Mouse (Mus musculus) forebrain, embryonic 16.5 days (tissue): ENCODE data around the gene Ace3. TPM values are rescaled to one million over a fixed set of nuclear protein-coding genes. Genes with fewer than 3 reads are reported as not detected.

Experiments used
- ATAC-seq: fragments of 200-750 bp; cut with Nextera tagmentation; 2 replicates; pipeline ENCODE4 v1.8.0; 2017; ENCODE audit warnings: mild to moderate bottlenecking, moderate library complexity
- H3K27ac ChIP-seq: fragments of 300-500 bp; sonication (generic); 2 replicates; pipeline ENCODE4 v1.5.1; 2014; ENCODE audit warnings: low read length, control low read depth
- H3K27me3 ChIP-seq: fragments of 300-500 bp; sonication (generic); replicated peaks from 2 replicates; pipeline ENCODE4 v1.6.1; 2014; ENCODE audit warnings: low read length; ENCODE audit not compliant: control insufficient read depth, insufficient read depth
- H3K36me3 ChIP-seq: fragments of 300-500 bp; sonication (generic); 2 replicates; pipeline ENCODE4 v1.6.1; 2014; ENCODE audit not compliant: control insufficient read depth, insufficient read depth
- H3K4me1 ChIP-seq: fragments of 300-500 bp; sonication (generic); replicated peaks from 2 replicates; pipeline ENCODE4 v1.6.1; 2014; ENCODE audit warnings: low read length; ENCODE audit not compliant: control insufficient read depth, insufficient read depth
- H3K4me2 ChIP-seq: fragments of 300-500 bp; sonication (generic); 2 replicates; pipeline ENCODE4 v1.6.1; 2014; ENCODE audit warnings: mild to moderate bottlenecking, low read length, control low read depth
- H3K4me3 ChIP-seq: fragments of 300-500 bp; sonication (generic); replicated peaks from 2 replicates; pipeline ENCODE4 v1.5.1; 2014; ENCODE audit warnings: mild to moderate bottlenecking, low read length, control low read depth
- H3K9ac ChIP-seq: fragments of 300-500 bp; sonication (generic); replicated peaks from 2 replicates; pipeline ENCODE4 v1.6.1; 2014; ENCODE audit warnings: low read depth, low read length, control low read depth
- H3K9me3 ChIP-seq: fragments of 300-500 bp; sonication (generic); 2 replicates; pipeline ENCODE4 v1.6.1; 2016; ENCODE audit warnings: low read length; ENCODE audit not compliant: control insufficient read depth
- WGBS: fragments of 180-500 bp; shearing (Covaris S2); extraction: QIAGEN DNeasy Blood & Tissue Kit; methylation state at CpG from one replicate; pipeline ENCODE4 v1.1.7; 2014; 5-methylcytosine and 5-hydroxymethylcytosine counted together
- polyA plus RNA-seq: library from polyadenylated mRNA; unstranded; fragments of >200 nt; fragmentation: Nextera tagmentation; extraction: Ambion mirVana; gene quantifications from 2 replicates; pipeline ENCODE4 v1.2.1, GENCODE M21; 2015

Ace3 gene
- polyA plus RNA-seq, 1 experiment from 2014 or later: not detected

DNA sequence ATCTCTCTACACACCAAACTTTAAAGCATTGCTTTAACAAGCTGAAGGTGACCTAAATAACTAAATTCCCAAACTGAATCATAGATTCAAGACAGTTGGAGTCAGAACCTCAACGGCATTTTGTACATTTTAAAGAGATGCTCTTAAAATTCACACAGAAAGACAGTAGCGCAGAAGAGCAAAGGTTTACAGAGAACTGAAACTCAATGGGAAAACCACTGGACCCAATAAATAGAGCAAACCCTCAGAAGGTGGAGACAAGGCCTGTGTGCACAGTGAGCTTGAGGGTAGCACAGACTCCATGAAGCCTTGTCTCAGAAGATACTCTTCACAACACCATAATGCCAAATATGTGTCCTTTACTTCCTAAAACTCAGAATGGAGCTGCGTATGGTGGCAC is 51.3 kb downstream of the Ace3 start:
- 94% methylated on average over 3 of the region's 3 CpGs for WGBS
- no peak overlapping the region for H3K9ac ChIP-seq

GRCm38 (mm10) chr11:106046584-106046983 is 52.1 kb downstream of the Ace3 start:
- WGBS: 88% methylated on average over 9 of the region's 9 CpGs
- Histone ChIP-seq H3K27me3 (no peaks in the 10 kb centered on the region), H3K4me3 (no peak overlapping the region), H3K36me3 (peaks cover 20% of the 10 kb centered on the region), H3K9ac (no peak overlapping the region), H3K4me2 (no peak overlapping the region), H3K27ac (no peak overlapping the region), H3K9me3 (no peaks in the 10 kb centered on the region), H3K4me1 (no peaks in the 10 kb centered on the region)
- no peak for ATAC-seq

More for the DNA sequence above, 51.3 kb downstream of the Ace3 start:
- H3K4me3 ChIP-seq: no peak overlapping the region
- H3K27ac ChIP-seq: no peak overlapping the region
- no peak for ATAC-seq
- no peaks in the 10 kb centered on the region for H3K4me1 ChIP-seq
- H3K27me3 ChIP-seq: no peaks in the 10 kb centered on the region
- H3K9me3 ChIP-seq: no peaks in the 10 kb centered on the region
- H3K4me2 ChIP-seq: no peak overlapping the region
- peaks cover 18% of the 10 kb centered on the region for H3K36me3 ChIP-seq

DNA sequence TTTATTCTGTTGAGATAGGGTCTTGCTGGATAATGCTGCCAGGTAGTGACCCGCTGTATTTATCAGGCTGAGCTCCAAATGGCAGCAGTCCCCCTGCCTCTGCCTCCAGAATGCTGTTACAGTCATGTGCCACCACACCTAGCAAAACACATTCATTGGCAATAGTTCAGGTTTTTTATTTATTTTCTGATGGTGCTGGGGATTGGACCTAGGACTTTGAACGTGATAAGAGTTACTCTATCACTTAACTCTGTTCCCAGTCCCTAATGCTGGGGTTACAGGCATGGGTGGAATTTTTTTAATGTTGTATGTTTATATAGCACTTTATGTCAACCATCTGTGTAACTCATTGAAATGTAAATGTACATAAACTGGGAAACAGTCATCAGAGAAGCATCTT is 59.4 kb downstream of the Ace3 start:
- ATAC-seq: no peak
- H3K9ac ChIP-seq: no peak overlapping the region
- WGBS: 95% methylated on average over 2 of the region's 2 CpGs
- no peaks in the 10 kb centered on the region for H3K9me3 ChIP-seq
- no peak overlapping the region for H3K4me3 ChIP-seq
- H3K27ac ChIP-seq: no peak overlapping the region
- H3K4me2 ChIP-seq: no peak overlapping the region
- H3K36me3 ChIP-seq: peaks cover 33% of the 10 kb centered on the region
- H3K27me3 ChIP-seq: no peaks in the 10 kb centered on the region
- H3K4me1 ChIP-seq: no peaks in the 10 kb centered on the region

- Histone ChIP-seq H3K4me2 (no peak overlapping the region), H3K4me3 (no peak overlapping the region), H3K27me3 (no peaks in the 10 kb centered on the region), H3K36me3 (peaks cover 33% of the 10 kb centered on the region), H3K4me1 (no peaks in the 10 kb centered on the region), H3K9ac (no peak overlapping the region), H3K9me3 (no peaks in the 10 kb centered on the region), H3K27ac (no peak overlapping the region)
- WGBS: 96% methylated on average over 8 of the region's 8 CpGs
- no peak for ATAC-seq
These were observed 60.1 kb downstream of the Ace3 start for GRCm38 (mm10) chr11:106054600-106054999.

Other genes with a start within 250 kb of the Ace3 start
- 30.8 and 41.4 TPM in 2 replicates for gene Cyb561, start 41.3 kb upstream of the Ace3 start, polyA plus RNA-seq
- gene Ace, start 26.7 kb upstream of the Ace3 start, polyA plus RNA-seq: 3.2 and 3.3 TPM in 2 replicates
- gene Kcnh6, start 13.4 kb downstream of the Ace3 start, polyA plus RNA-seq: 0.62 and 0.89 TPM in 2 replicates
- gene Dcaf7, start 42.2 kb downstream of the Ace3 start, polyA plus RNA-seq: 136 and 145 TPM in 2 replicates
- gene Taco1, start 71.4 kb downstream of the Ace3 start, polyA plus RNA-seq: 7.0 and 7.5 TPM in 2 replicates
- gene Map3k3, start 89.9 kb downstream of the Ace3 start, polyA plus RNA-seq: 14.7 and 15.6 TPM in 2 replicates
- gene Gm10840, start 166.2 kb downstream of the Ace3 start, polyA plus RNA-seq: 1.1 and 1.2 TPM in 2 replicates
- 205 and 209 TPM in 2 replicates for gene Limd2, start 166.2 kb downstream of the Ace3 start, polyA plus RNA-seq
- 28.8 and 30.9 TPM in 2 replicates for gene Strada, start 207.5 kb downstream of the Ace3 start, polyA plus RNA-seq
- gene Ccdc47, start 221.7 kb downstream of the Ace3 start, polyA plus RNA-seq: 110 TPM in 2 replicates
- 112 and 115 TPM in 2 replicates for gene Ddx42, start 222.3 kb downstream of the Ace3 start, polyA plus RNA-seq